Mouse (Mus musculus) activated CD4-positive, CD25-positive, alpha-beta regulatory T cell, adult 4 months (primary cell): ENCODE data around the gene Tnfaip6. TPM values are rescaled to one million over a fixed set of nuclear protein-coding genes. Genes with fewer than 3 reads are reported as not detected.
A peak's percentile ranks its signal among the peaks of the same experiment; 100 is the strongest.

Experiments used
- ATAC-seq: one replicate; pipeline ENCODE4 v1.8.0; 2017
- polyA plus RNA-seq, 2 experiments: library from polyadenylated mRNA; unstranded; fragments of 100-300 nt; shearing (Covaris generic); gene quantifications; one replicate each; pipeline ENCODE4 v1.2.1; 2017

Tnfaip6 gene
- polyA plus RNA-seq, 2 experiments from 2014 or later, result not detected

GRCm38 (mm10) chr2:52053502-52053901 lies 15.7 kb downstream of the Tnfaip6 start:
- ATAC-seq, result no peak

DNA sequence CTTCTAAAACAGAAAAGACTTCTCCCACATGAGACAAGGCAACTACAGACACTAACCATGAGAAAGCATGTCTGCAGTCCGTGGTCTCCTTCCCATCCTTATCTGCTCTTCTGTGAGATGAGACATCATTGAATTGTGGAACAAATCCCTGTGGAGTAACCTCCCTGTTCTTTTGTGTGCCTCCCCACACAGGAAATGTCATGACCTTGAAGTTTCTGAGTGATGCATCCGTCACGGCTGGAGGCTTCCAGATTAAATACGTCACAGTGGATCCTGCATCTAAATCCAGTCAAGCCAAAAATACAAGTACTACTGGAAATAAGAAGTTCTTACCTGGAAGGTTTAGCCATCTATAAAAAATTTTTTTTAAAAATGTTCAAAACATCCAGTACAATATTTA lies 17.8 kb downstream of the Tnfaip6 start:
- ATAC-seq, result no peak

GRCm38 (mm10) chr2:52057099-52057498 lies 19.3 kb downstream of the Tnfaip6 start:
- ATAC-seq, result no peak

- no peak for ATAC-seq
Observed at GRCm38 (mm10) chr2:52057681-52058080, 19.9 kb downstream of the Tnfaip6 start.

- no peak for ATAC-seq
Observed at GRCm38 (mm10) chr2:52068641-52069040, 30.8 kb downstream of the Tnfaip6 start.

DNA sequence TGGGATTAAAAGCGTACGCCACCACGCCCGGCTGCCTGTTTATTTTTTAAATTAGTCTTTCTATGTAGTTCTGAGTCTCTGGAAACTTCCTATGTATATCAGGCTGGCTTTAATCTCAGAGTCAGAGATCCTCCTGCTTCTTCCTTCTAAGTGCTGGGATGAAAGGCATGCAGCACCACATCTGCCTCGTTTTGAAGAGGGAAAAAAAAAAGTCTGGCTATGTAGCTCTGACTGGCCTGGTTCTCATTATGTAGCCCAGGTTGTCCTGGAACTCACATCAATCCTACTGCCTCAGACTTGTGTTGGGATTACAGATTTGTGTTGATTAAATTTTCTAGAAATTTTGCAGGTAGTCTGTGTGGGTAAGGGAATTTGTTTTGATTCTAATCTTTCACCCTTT lies 33.0 kb downstream of the Tnfaip6 start:
- no peak for ATAC-seq

- no peak for ATAC-seq
Observed at GRCm38 (mm10) chr2:52071241-52071991, 33.6 kb downstream of the Tnfaip6 start.

GRCm38 (mm10) chr2:52072065-52072490 lies 34.3 kb downstream of the Tnfaip6 start:
- peak; percentile 18 for ATAC-seq

DNA sequence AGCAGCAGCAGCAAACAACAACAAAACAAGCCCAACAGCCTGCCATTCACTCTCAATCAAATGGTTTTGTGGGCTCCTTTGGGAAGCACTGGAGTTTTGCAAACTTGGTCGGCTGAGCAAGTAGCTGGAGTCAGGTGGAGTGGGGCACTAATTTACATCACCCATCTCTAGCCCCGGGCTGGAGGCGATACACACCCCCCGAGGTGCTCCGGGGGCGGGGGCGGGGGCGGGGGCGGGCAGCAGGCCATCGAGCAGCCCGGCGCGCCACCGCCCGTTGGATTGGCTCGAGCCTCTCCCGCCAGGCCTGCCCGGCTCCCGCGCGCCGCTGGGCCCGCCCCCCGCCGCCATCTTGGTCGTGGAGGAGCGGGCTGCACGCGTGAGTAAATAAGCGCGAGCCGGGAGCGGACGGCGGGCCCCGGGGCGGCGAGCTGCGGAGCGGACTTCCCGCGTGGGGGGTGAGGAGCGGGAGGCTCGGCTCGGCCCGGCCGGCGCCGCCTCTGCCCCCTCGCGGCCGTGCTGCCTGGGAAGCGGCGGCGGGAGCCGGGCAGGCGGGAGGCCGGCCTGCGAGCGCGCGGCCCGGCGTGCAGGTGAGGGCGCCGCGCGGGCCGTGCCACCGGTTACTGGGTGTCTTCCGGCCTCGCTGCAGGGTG lies 34.8 kb downstream of the Tnfaip6 start, which contains the start of gene Rif1:
TSS of gene Rif1 (plus strand) at position 342 of the 650 bp plus-strand sequence.
- ATAC-seq, result peak; percentile 77

GRCm38 (mm10) chr2:52073141-52073904 lies 35.5 kb downstream of the Tnfaip6 start:
- peak; percentile 30 for ATAC-seq

GRCm38 (mm10) chr2:52078666-52079065 lies 40.9 kb downstream of the Tnfaip6 start:
- no peak for ATAC-seq

GRCm38 (mm10) chr2:52084013-52084412 lies 46.2 kb downstream of the Tnfaip6 start:
- ATAC-seq, result no peak

DNA sequence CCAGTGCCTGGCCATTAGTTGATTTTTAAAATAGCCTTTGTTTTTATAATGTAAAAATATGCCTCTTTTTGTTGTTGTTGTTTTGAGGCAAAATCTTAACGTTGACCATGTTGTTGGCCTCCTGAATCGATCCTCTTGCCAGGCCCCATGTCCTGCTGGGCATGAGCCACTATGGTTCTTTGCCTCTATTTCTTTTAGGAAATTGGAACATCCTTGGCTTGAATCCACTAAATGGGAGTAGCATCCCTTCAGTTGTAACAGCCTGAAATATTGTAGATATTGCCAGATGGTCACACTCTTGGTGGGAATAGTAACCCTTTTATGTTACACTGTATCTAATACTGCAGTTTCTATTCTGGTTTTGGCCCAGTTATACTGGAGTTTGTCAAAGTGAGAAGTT lies 46.8 kb downstream of the Tnfaip6 start:
- no peak for ATAC-seq

Other genes with a start within 250 kb of the Tnfaip6 start
- 10 to 100 TPM; 39.0 to 45.0 TPM for gene Rbm43, start 102.8 kb upstream of the Tnfaip6 start, polyA plus RNA-seq
- gene Nmi, start 64.5 kb upstream of the Tnfaip6 start, polyA plus RNA-seq, result 100 to 1,000 TPM; 177 to 205 TPM
- gene Rif1, start 34.8 kb downstream of the Tnfaip6 start, polyA plus RNA-seq, result 10 to 100 TPM; 28.2 to 31.5 TPM